Mouse (Mus musculus) heart, postnatal 0 days (tissue): ENCODE data around the gene Wfdc12. TPM values are rescaled to one million over a fixed set of nuclear protein-coding genes. Genes with fewer than 3 reads are reported as not detected.

Experiments used
- ATAC-seq: fragments of 200-750 bp; cut with Nextera tagmentation; 2 replicates; pipeline ENCODE4 v1.8.0; 2017; ENCODE audit warnings: low read depth, moderate number of reproducible peaks, moderate library complexity; ENCODE audit not compliant: insufficient read depth
- DNase-seq: peaks from one replicate; pipeline ENCODE4 v3.0.0-alpha.2; 2016; ENCODE audit warnings: low spot score
- H3K27ac ChIP-seq: fragments of 300-500 bp; sonication (generic); 2 replicates; pipeline ENCODE4 v1.5.1; 2014; ENCODE audit warnings: low read depth, mild to moderate bottlenecking
- H3K27me3 ChIP-seq: fragments of 300-500 bp; sonication (generic); 2 replicates; pipeline ENCODE4 v1.6.1; 2014; ENCODE audit warnings: low read length, mixed read lengths; ENCODE audit not compliant: control insufficient read depth, insufficient read depth
- H3K36me3 ChIP-seq: fragments of 300-500 bp; sonication (generic); replicated peaks from 2 replicates; pipeline ENCODE4 v1.6.1; 2014; ENCODE audit warnings: low read length, mixed read lengths; ENCODE audit not compliant: control insufficient read depth, insufficient read depth
- H3K4me1 ChIP-seq: fragments of 300-500 bp; sonication (generic); 2 replicates; pipeline ENCODE4 v1.6.1; 2014; ENCODE audit warnings: antibody characterized with exemption; ENCODE audit not compliant: control insufficient read depth, insufficient read depth
- H3K4me2 ChIP-seq: fragments of 300-500 bp; sonication (generic); 2 replicates; pipeline ENCODE4 v1.6.1; 2014; ENCODE audit warnings: low read depth, mild to moderate bottlenecking, low read length, moderate library complexity
- H3K4me3 ChIP-seq: fragments of 300-500 bp; sonication (generic); 2 replicates; pipeline ENCODE4 v1.5.1; 2014; ENCODE audit warnings: low read depth, low read length
- H3K9ac ChIP-seq: fragments of 300-500 bp; sonication (generic); replicated peaks from 2 replicates; pipeline ENCODE4 v1.6.1; 2014; ENCODE audit warnings: low read depth, low read length, mixed read lengths
- H3K9me3 ChIP-seq: fragments of 300-500 bp; sonication (generic); replicated peaks from 2 replicates; pipeline ENCODE4 v1.6.1; 2016; ENCODE audit warnings: low read length; ENCODE audit not compliant: control insufficient read depth
- CTCF ChIP-seq: IDR thresholded peaks from 2 replicates; pipeline ENCODE4 v1.5.1; 2016; ENCODE audit warnings: antibody characterized with exemption, control low read depth, low read depth
- EP300 ChIP-seq: IDR thresholded peaks from 2 replicates; pipeline ENCODE4 v1.6.1; 2016; ENCODE audit warnings: antibody characterized with exemption, low read depth
- WGBS: fragments of 180-500 bp; shearing (Covaris S2); extraction: QIAGEN DNeasy Blood & Tissue Kit; methylation state at CpG from one replicate; pipeline ENCODE4 v1.1.7; 2014; 5-methylcytosine and 5-hydroxymethylcytosine counted together
- polyA plus RNA-seq: library from polyadenylated mRNA; unstranded; fragments of >200 nt; fragmentation: Nextera tagmentation; extraction: Ambion mirVana; gene quantifications from 2 replicates; pipeline ENCODE4 v1.2.1, GENCODE M21; 2015
- total RNA-seq: library from RNA; depleted of rRNA; stranded (reverse); fragments of >200 nt; gene quantifications from 2 replicates; pipeline ENCODE4 v1.2.3, GENCODE M21; 2014; ENCODE audit warnings: low replicate concordance; rRNA removed

Wfdc12 gene
- total RNA-seq: not detected in 2 replicates
- polyA plus RNA-seq: not detected in 2 replicates

DNA sequence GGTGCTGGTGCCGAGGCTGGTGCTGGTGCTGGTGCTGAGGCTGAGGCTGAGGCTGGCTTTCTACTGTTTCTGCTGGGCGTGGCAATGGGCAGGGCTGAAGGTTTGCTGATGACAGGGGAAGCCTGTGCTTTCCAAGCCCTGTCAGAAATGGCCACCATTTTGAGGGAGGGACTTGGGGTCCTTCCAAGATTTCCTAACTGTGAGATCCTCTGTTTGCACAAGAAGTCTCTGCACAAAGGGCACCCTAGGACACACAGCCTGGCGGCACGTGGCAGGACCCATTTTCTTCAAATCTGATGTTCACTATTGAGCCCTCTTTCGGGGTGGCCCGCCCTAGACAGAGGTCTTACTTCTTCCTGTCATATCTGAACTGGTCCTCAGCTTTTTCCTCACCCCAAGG lies at the start of gene Wfdc12:
Gene Wfdc12 (minus strand): TSS at position 33 of the 400 bp plus-strand sequence.
- Histone ChIP-seq H3K36me3 (no peaks in the 10 kb centered on the region), H3K27me3 (peaks cover 4% of the 10 kb centered on the region; the same call in 1 of the 2 replicates), H3K4me3 (no peak within 1 kb of the TSS), H3K4me1 (no peaks in the 10 kb centered on the region), H3K27ac (no peak within 1 kb of the TSS), H3K9me3 (no peaks in the 10 kb centered on the region), H3K4me2 (no peak within 1 kb of the TSS), H3K9ac (no peak within 1 kb of the TSS)
- no peak for DNase-seq
- ATAC-seq: no peak
- WGBS: 76% methylated on average over 6 of the region's 6 CpGs
- no peak for TF ChIP-seq EP300
- TF ChIP-seq CTCF: no peak

GRCm38 (mm10) chr2:164238366-164238765 lies 48.0 kb upstream of the Wfdc12 start, which contains the start of gene Svs2:
TSS of gene Svs2 (minus strand) at chr2:164238466.
- Histone ChIP-seq H3K4me2 (no peak within 1 kb of the TSS), H3K27ac (no peak within 1 kb of the TSS), H3K27me3 (no peaks in the 10 kb centered on the region), H3K36me3 (no peaks in the 10 kb centered on the region), H3K4me3 (no peak within 1 kb of the TSS), H3K9me3 (no peaks in the 10 kb centered on the region), H3K4me1 (peaks cover 17% of the 10 kb centered on the region; the same call in 1 of the 2 replicates), H3K9ac (no peak within 1 kb of the TSS)
- DNase-seq (no peak), ATAC-seq (no peak)
- WGBS: 76% methylated on average over 3 of the region's 3 CpGs
- TF ChIP-seq CTCF (no peak), EP300 (no peak)

- Histone ChIP-seq H3K4me2 (no peak overlapping the region), H3K27me3 (no peaks in the 10 kb centered on the region), H3K4me3 (no peak overlapping the region), H3K9ac (no peak overlapping the region), H3K9me3 (no peaks in the 10 kb centered on the region), H3K36me3 (no peaks in the 10 kb centered on the region), H3K4me1 (no peaks in the 10 kb centered on the region), H3K27ac (no peak overlapping the region)
- no peak for ATAC-seq
- 75% methylated on average over 8 of the region's 8 CpGs for WGBS
- no peak for DNase-seq
- TF ChIP-seq EP300: no peak
- no peak for TF ChIP-seq CTCF
Measured at GRCm38 (mm10) chr2:164232671-164233070, 42.3 kb upstream of the Wfdc12 start.

DNA sequence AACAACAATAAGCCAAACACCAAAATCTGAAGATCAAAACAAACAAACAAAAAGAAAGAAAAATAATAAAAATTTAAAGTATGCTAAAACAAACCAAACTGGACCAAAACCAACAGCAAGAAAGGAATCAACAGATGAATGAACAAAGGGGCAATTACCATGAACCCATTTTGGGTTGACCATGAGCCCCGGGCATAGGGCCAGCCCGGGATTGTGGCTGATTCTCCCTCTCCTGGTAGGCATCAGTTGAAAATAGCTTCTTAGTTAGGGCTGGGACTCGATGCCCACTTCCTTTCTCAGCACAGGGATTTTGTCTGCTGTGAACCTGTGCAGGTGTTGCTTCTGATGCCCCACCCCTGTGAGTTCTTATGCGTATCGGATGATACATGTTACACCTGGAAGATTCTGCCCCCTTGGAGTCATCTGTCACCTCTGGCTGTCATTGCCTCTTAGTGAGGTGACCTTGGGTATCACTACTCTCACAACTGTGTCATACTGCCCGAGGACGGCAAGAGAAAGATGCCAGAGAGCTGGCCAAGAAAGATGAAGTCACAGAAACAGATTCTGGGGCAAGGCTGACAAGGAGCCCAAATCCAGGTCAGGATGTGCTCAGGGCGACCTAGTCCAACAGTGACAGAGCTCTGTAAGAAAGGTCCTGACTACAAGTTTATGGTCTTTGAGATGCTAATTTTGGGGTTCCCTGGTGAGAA lies 38.1 kb upstream of the Wfdc12 start:
- 68% methylated on average over 8 of the region's 8 CpGs for WGBS
- H3K9me3 ChIP-seq: no peaks in the 10 kb centered on the region

GRCm38 (mm10) chr2:164221522-164221921 lies 31.1 kb upstream of the Wfdc12 start, which contains the start of gene Wfdc15b:
TSS of gene Wfdc15b (minus strand) at chr2:164221660.
- H3K9ac ChIP-seq: no peak within 1 kb of the TSS
- no peaks in the 10 kb centered on the region for H3K9me3 ChIP-seq
- H3K4me1 ChIP-seq: no peaks in the 10 kb centered on the region
- no peaks in the 10 kb centered on the region for H3K27me3 ChIP-seq
- ATAC-seq: no peak
- WGBS: 76% methylated on average over 11 of the region's 11 CpGs
- no peak within 1 kb of the TSS for H3K4me2 ChIP-seq
- no peaks in the 10 kb centered on the region for H3K36me3 ChIP-seq
- no peak for TF ChIP-seq EP300
- no peak for TF ChIP-seq CTCF
- no peak within 1 kb of the TSS for H3K27ac ChIP-seq
- DNase-seq: no peak
- H3K4me3 ChIP-seq: no peak within 1 kb of the TSS

More for the DNA sequence above, 38.1 kb upstream of the Wfdc12 start:
- H3K27ac ChIP-seq: no peak overlapping the region
- no peaks in the 10 kb centered on the region for H3K27me3 ChIP-seq
- no peak for ATAC-seq
- H3K4me1 ChIP-seq: no peaks in the 10 kb centered on the region
- no peak for DNase-seq
- H3K9ac ChIP-seq: no peak overlapping the region
- H3K4me3 ChIP-seq: no peak overlapping the region
- no peaks in the 10 kb centered on the region for H3K36me3 ChIP-seq
- no peak for TF ChIP-seq EP300
- TF ChIP-seq CTCF: no peak
- H3K4me2 ChIP-seq: no peak overlapping the region

- H3K9me3 ChIP-seq: no peaks in the 10 kb centered on the region
- H3K27me3 ChIP-seq: no peaks in the 10 kb centered on the region
- H3K9ac ChIP-seq: no peak overlapping the region
- H3K4me2 ChIP-seq: no peak overlapping the region
- H3K4me1 ChIP-seq: no peaks in the 10 kb centered on the region
- no peaks in the 10 kb centered on the region for H3K36me3 ChIP-seq
- TF ChIP-seq CTCF (no peak), EP300 (no peak)
- no peak for ATAC-seq
- WGBS: 76% methylated on average over 9 of the region's 9 CpGs
- no peak overlapping the region for H3K27ac ChIP-seq
- no peak for DNase-seq
- H3K4me3 ChIP-seq: no peak overlapping the region
Measured at GRCm38 (mm10) chr2:164219295-164219694, 28.9 kb upstream of the Wfdc12 start.
